Mouse (Mus musculus) frontal cortex, postnatal 10 days (tissue): ENCODE results near the gene Top1.

Source experiments
- DNase-seq, 2 experiments: peaks; one replicate each; pipeline ENCODE4 v3.0.0; 2022; ENCODE audit warnings: low spot score in 2 of 2, mixed read lengths in 1 of 2

The Top1 gene

DNA sequence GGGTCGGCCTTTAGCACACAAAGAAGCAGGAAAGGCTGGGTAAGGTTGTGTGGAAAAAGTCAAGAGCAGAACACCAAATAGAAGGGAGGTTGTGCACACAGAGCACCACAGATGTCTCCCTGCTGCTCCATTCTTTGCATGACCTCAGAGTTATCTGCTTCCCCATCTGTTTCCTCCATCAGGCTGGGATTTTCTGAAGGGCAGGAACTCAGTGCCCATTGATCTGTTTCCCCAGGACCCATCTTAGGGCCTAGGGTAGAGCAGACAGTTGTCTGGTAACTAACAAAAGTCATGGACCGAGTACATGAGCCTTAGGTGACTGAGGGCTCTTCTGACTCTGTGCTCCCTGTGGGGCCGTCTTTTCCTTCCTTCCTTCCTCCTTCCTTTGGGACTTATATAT lies 95.9 kb downstream of the Top1 start:
- no peak for DNase-seq

DNA sequence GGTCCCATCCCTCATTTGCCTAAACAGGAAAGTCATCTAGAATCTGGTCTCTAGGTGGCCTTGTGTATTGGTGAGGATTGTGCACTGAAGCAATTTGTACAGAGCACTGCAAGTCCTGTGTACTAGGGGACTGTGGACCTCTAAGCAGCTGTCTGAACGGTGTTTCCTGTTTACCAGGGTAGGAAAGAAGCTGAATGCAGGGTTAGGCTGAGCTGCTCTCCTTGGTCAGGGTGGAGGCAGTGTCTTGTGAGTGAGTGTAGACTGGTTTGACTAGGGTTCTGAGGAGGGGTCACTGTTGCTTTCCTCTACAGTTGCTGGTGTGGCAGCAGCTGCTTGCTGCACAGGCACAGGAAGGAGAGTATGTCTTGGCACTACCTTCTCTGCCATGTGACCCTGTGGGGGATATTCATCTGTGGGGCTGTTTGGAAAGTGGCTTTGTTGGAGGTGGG lies 96.5 kb downstream of the Top1 start:
- DNase-seq: no peak

DNA sequence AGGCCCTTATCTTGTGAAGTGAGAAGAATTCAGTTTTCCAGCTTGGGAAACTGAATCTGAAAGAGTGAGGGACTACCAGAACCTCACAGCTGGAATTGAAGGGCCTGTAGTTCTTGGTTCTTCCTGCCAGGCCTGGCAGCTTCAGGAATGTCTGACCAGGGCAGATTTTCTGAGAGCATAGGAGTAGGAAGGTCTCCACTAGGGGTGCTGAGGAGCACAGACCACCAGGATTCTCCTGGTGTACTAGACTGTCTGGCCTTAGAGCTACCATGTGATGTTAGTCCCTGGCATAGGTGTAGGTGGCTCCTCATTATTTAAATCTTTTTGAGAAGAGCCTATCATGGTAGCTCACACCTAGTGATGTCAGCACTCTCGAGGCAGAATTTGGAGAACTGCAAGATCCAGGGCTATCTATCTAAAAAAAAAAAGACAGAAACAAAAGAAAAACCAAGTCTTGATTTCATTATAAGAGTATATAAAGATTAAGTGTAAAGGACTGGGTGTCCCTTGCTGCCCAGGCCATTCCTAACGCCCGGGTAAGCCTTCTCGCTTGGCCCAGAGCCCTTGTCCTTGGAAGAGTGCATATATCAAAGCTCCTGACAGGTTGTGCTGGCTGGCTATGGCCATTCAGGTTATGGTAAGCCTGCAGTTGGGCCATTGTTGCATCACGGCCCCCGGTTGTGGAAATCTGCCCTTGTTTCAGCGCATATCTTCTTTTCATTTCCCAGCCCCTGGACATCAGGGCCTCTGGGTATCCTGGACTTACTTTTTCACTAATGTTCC lies 98.5 kb downstream of the Top1 start:
- peak in 1 of 2 experiments; percentile 46 for DNase-seq

- no peak for DNase-seq
Observed at GRCm38 (mm10) chr2:160744823-160745210, 99.1 kb downstream of the Top1 start.

DNA sequence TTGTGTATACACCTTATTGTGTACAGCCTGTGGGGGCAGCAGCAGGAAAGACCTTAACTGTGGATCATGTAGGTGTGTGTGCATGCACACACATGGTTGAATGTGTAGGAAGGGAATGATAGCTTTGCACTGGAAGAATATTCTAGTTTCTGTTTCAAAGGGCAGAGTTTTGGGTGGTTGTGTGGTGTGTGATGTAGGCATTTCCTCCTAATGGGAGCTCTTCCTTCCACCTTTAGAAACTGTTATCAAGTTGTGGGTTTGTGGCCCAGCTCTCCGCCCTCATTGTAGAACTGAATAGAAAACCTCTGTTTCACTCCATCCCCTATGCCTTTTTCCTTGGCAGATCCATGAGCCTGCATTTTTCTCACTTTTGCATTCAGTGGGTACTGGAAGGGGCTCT lies 99.8 kb downstream of the Top1 start:
- DNase-seq: no peak

GRCm38 (mm10) chr2:160746637-160747036 lies 100.9 kb downstream of the Top1 start:
- DNase-seq: no peak

DNA sequence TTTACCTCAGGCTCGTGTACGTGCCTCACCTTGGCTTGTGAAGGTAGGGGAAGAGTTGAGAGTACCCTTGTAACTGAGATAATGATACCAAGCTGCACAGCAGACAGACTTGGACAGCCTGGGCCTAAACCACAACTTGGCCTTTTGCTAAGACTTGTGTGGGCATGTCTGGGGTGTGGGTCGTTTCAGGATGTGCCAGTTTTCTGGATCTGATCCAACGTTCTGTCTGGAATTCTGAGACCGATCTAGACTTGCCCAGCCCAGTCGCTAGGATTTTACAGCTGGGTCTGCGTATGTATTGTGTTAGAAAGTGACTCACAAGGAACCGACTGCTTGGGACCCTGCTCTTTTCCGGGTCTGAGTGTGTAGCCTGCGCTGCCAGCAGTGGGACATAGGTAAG lies 101.4 kb downstream of the Top1 start:
- DNase-seq: no peak

DNA sequence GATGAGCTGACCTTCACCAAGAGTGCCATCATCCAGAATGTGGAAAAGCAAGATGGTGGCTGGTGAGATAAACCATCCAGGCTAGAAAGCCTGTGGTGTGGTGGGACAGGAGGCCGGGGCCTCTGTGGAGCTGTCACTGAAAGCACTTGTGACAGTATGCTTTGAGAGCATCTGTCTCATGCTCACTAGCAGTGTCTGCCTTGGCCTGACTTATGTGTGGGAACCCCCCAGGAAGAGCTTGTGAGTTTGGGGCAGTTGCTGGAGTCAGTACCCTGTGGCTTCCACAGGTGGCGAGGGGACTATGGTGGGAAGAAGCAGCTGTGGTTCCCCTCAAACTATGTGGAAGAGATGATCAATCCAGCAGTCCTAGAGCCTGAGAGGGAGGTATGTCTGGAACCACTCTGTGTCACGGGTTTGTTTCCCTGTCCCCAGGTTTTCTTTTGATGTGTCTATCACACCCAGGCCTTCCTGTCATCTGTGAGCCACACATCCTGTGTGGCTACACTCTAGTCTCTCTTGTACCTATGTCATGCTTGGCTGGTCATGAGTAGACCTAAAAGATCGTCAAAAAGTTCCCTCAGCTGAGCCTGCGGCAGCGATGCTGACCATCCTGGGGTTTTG lies 111.0 kb downstream of the Top1 start:
- DNase-seq: no peak

GRCm38 (mm10) chr2:160760433-160761184 lies 114.9 kb downstream of the Top1 start:
- DNase-seq: peak in 1 of 2 experiments; percentile 38

DNA sequence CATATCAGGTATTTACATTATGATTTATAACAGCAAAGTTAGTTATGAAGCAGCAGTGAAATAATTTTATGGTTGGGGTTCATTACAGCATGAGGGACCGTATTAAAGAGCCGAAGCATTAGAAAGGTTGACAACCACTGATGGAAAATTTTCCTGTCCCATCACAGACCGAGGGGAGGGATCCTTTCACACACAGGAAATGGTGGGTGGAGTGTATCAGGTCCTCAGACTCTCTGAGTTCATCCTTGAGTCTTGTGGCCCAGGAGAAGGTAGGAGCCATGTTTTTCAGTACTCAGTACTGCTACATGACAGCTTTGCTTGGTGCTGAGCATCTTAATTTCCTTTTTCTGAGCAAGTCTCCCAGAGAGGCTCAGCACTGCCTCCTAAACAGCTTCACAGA lies 118.1 kb downstream of the Top1 start:
- DNase-seq: no peak

DNA sequence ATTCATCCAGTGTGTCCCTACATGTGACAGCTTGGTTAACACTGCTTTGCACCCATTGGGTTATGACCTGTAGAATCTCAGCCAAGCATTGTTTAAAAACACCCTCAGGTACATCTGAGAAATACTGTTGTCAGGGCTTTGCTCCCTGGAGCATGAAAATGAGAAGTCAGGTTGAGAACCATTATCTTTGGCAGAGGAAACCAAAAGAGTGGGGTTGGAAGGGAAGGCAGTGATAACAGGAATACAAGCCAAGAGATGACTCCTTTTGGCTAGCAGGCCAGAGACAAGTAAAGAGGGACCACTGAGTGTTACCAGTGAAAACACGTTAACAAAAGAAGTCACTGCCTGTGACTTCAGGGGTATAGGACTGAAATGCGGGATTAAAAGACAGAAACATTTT lies 118.7 kb downstream of the Top1 start:
- no peak for DNase-seq

DNA sequence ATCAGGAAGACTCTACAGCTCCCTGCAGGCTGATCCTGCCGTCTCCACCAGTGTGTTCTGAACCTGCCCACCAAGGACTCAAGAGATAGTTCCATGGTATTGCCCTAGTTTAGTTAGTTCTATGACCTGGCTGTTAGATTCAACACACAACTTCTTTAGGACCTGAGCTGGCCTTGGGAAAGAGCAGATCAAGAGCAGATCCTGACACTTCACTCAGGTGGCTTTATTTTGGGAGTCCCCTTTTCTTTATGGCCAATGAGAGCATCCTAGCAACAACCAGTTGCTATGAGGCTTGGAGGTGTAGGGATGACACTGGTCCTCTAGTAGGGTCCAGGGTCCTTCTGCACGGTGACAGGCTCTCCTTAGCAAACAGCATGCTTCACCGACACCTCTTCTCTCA lies 119.4 kb downstream of the Top1 start:
- no peak for DNase-seq

DNA sequence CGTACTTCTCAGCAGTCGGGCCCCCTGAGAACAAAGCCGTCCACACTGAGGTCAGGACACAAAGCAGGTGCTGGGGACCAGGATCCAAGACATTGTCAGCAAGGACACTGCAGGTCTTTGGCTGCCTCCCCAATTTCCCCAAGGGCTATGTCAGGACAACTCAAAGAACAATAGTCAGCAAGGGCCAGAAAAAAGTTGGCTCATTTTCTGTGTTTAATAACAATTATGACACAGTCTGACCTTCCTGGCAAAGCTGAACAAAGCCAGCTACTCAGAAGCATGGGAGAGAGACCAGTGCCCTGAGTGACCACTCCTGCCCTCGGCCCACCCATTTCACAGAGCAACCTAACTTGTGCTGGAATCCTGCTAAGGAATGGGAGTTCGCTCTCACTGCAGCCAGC lies 120.7 kb downstream of the Top1 start:
- DNase-seq: no peak

- DNase-seq: no peak
Observed at GRCm38 (mm10) chr2:160767201-160767600, 121.5 kb downstream of the Top1 start.

- DNase-seq: no peak
Observed at GRCm38 (mm10) chr2:160768097-160768695, 122.5 kb downstream of the Top1 start.

GRCm38 (mm10) chr2:160768997-160769396 lies 123.3 kb downstream of the Top1 start:
- DNase-seq: peak in 1 of 2 experiments; percentile 3

DNA sequence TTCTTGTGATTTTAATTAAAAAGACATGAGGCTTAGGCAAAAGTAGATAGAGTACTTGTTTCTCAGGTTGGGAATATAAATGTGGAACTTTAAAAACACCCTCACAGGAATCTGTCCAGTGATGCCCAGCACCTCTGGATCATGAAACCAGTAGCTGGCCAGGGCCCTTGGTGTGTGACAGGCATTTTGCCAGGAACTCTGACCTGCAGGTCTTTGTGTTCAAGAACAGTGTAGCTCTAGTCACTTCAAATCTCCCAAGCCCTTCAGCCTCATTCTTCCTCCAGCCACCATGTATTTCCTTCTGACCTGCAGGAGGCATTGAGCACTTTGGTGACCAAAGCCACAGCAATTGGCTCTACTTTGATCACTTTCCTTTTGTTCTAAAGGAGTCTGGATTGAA lies 124.7 kb downstream of the Top1 start:
- DNase-seq: peak; percentile 2 to 4

DNA sequence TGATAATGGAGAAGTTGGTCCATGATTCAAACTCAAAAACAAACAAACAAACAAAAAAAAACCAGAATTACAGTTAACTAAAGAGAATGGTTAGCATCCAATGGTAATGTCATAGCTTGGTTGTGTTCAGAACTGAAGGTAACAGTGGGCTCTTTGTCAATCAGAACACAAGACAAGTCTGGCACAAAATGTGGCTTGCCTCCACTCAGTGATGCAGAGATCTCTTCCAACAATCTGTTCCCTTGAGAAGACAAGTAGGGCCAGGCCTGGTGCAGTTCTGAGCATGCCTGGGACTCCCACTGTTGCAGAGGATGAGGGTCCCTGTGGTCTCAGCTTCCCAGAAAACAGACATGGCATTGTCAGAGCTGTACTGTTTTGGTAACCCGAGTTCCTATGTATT lies 125.2 kb downstream of the Top1 start:
- DNase-seq: peak; percentile 2 to 5

DNA sequence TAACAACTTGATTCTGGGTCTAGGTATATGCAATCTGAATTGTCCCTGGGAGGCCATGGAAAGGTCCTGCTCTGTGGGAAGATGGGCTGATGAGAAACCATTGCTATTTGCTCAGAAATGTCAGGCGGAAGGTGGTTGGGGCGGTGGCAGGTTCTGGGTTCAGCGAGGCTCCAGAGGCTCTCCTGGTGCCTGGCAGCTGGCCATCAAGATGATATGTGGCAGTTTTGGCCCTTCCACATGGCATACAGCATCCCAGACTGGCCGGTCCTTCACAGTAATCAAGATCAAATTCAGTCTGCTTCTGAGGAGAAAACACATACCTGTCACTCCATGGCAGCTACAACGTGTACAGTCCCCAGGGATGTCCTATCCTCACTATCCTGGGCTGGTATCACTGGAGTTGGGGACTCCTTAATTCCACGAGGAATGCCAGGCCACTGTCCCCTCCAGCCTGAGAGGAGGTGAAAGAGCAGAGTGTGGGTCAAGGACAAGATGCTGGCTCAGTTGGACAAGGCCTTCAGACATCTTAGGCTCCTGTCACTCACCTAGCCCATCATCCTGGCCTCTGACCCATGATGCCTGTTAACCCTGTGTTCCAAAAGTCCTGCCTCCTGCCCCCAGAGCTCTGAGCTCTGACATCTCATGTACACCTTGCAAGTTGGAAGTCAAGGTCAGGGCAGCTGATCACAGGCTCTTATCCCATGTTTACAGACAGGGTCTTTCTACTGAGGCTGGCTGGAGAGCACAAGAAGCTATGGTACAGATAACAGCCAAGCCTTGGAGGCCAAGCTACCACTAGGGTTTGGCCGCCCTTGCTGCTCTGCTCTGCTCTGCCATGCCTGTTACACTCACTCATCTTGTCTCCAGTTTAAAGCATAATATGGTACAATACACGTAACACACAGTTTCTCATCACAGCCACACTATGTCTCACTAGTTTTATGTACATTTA lies 125.9 kb downstream of the Top1 start:
- DNase-seq: peak in 1 of 2 experiments; percentile 6
